Mouse (Mus musculus) natural killer cell, adult 2 months (primary cell): ENCODE measurements at regions not wholly inside any gene's neighbourhood (a gene's known extent, or its start where the extent isn't known, plus 50 kb on each side); places are given as distances from the start of the nearest gene placed in this dataset.

Experiments
- DNase-seq, 2 experiments: peaks; one replicate each; pipeline ENCODE4 v3.0.0; 2022; ENCODE audit warnings: low spot score in 2 of 2

GRCm38 (mm10) chr16:49578976-49579375 is 120.1 kb upstream of the Ift57 start:
- no peak for DNase-seq

GRCm38 (mm10) chr16:49580708-49581107 is 118.3 kb upstream of the Ift57 start:
- no peak for DNase-seq

- no peak for DNase-seq
These were observed 92.5 kb upstream of the Ift57 start for GRCm38 (mm10) chr16:49606500-49606899.

- no peak for DNase-seq
These were observed 84.2 kb upstream of the Ift57 start for GRCm38 (mm10) chr16:49614801-49615200.

GRCm38 (mm10) chr16:49615342-49616020 is 83.6 kb upstream of the Ift57 start:
- no peak for DNase-seq

- DNase-seq = no peak
These were observed 82.7 kb upstream of the Ift57 start for GRCm38 (mm10) chr16:49616263-49616872.

GRCm38 (mm10) chr16:49633502-49633901 is 65.5 kb upstream of the Ift57 start:
- no peak for DNase-seq

GRCm38 (mm10) chr16:49635506-49635905 is 63.5 kb upstream of the Ift57 start:
- DNase-seq = no peak

GRCm38 (mm10) chr16:49636467-49636866 is 62.6 kb upstream of the Ift57 start:
- DNase-seq = no peak

GRCm38 (mm10) chr16:49642696-49643095 is 56.3 kb upstream of the Ift57 start:
- DNase-seq = no peak

GRCm38 (mm10) chr16:49644416-49644815 is 54.6 kb upstream of the Ift57 start:
- no peak for DNase-seq

GRCm38 (mm10) chr16:49646479-49646878 is 52.6 kb upstream of the Ift57 start:
- DNase-seq = no peak
